ENCODE assay signal across 13 mouse cellular contexts in genomic region chr6:67296126-67296525, GRCm38 (mm10). TPM values are rescaled to one million over a fixed set of nuclear protein-coding genes. Genes with fewer than 3 reads are reported as not detected.
DNase-seq lines count a peak whose midpoint lies in the region; ATAC-seq and TF ChIP-seq lines count a peak whose summit lies in the region.
"Had no signal": no experiment of that assay in that cellular context is flagged by ENCODE, and none has a peak within 500 bp of the region (broad histone marks: within the 10 kb centered on the region; RNA-seq: fewer than 3 reads in every experiment).

No protein-coding gene starts in this region.

- no peaks in the 10 kb centered on the region for H3K4me1 ChIP-seq in lung, postnatal 0 days (ENCODE audit: insufficient read depth, low read depth, low read length)
- H3K4me1 ChIP-seq: embryonic facial prominence, embryonic 13.5 days; midbrain, embryonic 15.5 days; stomach, embryonic 15.5 days had no signal

- H3K4me2 ChIP-seq in lung, postnatal 0 days (replicated peaks; ENCODE audit: low read depth, low read length), result no peak overlapping the region
- H3K4me2 ChIP-seq: embryonic facial prominence, embryonic 13.5 days; limb, embryonic 13.5 days; midbrain, embryonic 15.5 days; stomach, embryonic 15.5 days had no signal

- no peaks in the 10 kb centered on the region for H3K27me3 ChIP-seq in lung, postnatal 0 days (replicated peaks; ENCODE audit: insufficient read depth, low read length)
- H3K27me3 ChIP-seq: embryonic facial prominence, embryonic 13.5 days; limb, embryonic 13.5 days; midbrain, embryonic 15.5 days; stomach, embryonic 15.5 days had no signal

- intact Hi-C loops in gastrocnemius, adult 2 months (cut with DNase I), result no loop called here

- TF ChIP-seq EP300 in lung, postnatal 0 days (IDR thresholded peaks at IDR 0.05), result no peak

- no peaks in the 10 kb centered on the region for H3K9me3 ChIP-seq in lung, postnatal 0 days (ENCODE audit: low read length)
- H3K9me3 ChIP-seq: embryonic facial prominence, embryonic 13.5 days; limb, embryonic 13.5 days; midbrain, embryonic 15.5 days; stomach, embryonic 15.5 days had no signal

- no peak for DNase-seq in gastrocnemius, adult 2 months
- DNase-seq in gastrocnemius, postnatal 25 days, result no peak
- DNase-seq in lung, postnatal 0 days (ENCODE audit: low spot score), result no peak
- no peak for DNase-seq in lung, postnatal 25 days (ENCODE audit: low spot score)
- peak; percentile 60 for DNase-seq in thymus, postnatal 0 days (ENCODE audit: low spot score)
- DNase-seq in right cerebral cortex, postnatal 4 days, result no peak
- no peak for DNase-seq in layer of hippocampus, adult 9-10 months (ENCODE audit: low spot score)
- DNase-seq: forebrain, postnatal 0 days had no signal

- H3K4me3 ChIP-seq in gastrocnemius, adult 2 months, result no peak overlapping the region
- H3K4me3 ChIP-seq in lung, postnatal 0 days (ENCODE audit: low read depth, low read length), result no peak overlapping the region
- H3K4me3 ChIP-seq: embryonic facial prominence, embryonic 13.5 days; limb, embryonic 13.5 days; midbrain, embryonic 15.5 days; stomach, embryonic 15.5 days had no signal

- no peaks in the 10 kb centered on the region for H3K36me3 ChIP-seq in lung, postnatal 0 days (ENCODE audit: insufficient read depth, low read length)
- H3K36me3 ChIP-seq: embryonic facial prominence, embryonic 13.5 days; midbrain, embryonic 15.5 days; stomach, embryonic 15.5 days had no signal

- WGBS in lung, postnatal 0 days, result 53% methylated on average over 5 of the region's 5 CpGs

- ATAC-seq in lung, postnatal 0 days, result no peak
- ATAC-seq in activated CD4-positive, CD25-positive, alpha-beta regulatory T cell, adult 4 months, result peak; percentile 47
- ATAC-seq: forebrain, postnatal 0 days; midbrain, embryonic 15.5 days had no signal

- no peak overlapping the region for H3K27ac ChIP-seq in gastrocnemius, adult 2 months
- no peak overlapping the region for H3K27ac ChIP-seq in lung, postnatal 0 days (ENCODE audit: low read length)
- H3K27ac ChIP-seq: embryonic facial prominence, embryonic 13.5 days; limb, embryonic 13.5 days; midbrain, embryonic 15.5 days; stomach, embryonic 15.5 days had no signal

- no peak overlapping the region for H3K9ac ChIP-seq in lung, postnatal 0 days (replicated peaks; ENCODE audit: low read depth)
- H3K9ac ChIP-seq: embryonic facial prominence, embryonic 13.5 days; forebrain, postnatal 0 days; limb, embryonic 13.5 days; midbrain, embryonic 15.5 days; stomach, embryonic 15.5 days had no signal

- TF ChIP-seq CTCF in gastrocnemius, adult 2 months (IDR thresholded peaks at IDR 0.05), result peak; percentile 56
- peak; percentile 26; the same call in 1 of the 2 replicates for TF ChIP-seq CTCF in lung, postnatal 0 days (IDR thresholded peaks at IDR 0.05)

RNA-seq across cellular contexts. Expression of gene Serbp1, which starts 58.1 kb away (rescaled TPM):
- total RNA-seq in gastrocnemius, adult 2 months (2021), result 100 to 1,000 TPM; 283 to 348 TPM
- 100 to 1,000 TPM; 265 to 268 TPM for total RNA-seq in gastrocnemius, postnatal 25 days (2021)
- 175 and 194 TPM in 2 replicates for polyA plus RNA-seq in lung, postnatal 0 days (2015; fragmentation: Nextera tagmentation; extraction: Ambion mirVana)
- polyA plus RNA-seq in activated CD4-positive, CD25-positive, alpha-beta regulatory T cell, adult 4 months (2017; shearing (Covaris generic)), result 100 to 1,000 TPM; 285 to 307 TPM
- 518 and 533 TPM in 2 replicates for polyA plus RNA-seq in thymus, postnatal 0 days (2015; fragmentation: Nextera tagmentation; extraction: Ambion mirVana)
